Mouse (Mus musculus): ENCODE measurements at regions not wholly inside any gene's neighbourhood (a gene's known extent, or its start where the extent isn't known, plus 50 kb on each side); places are given as distances from the start of the nearest gene placed in this dataset.

GRCm38 (mm10) chr12:110393555-110393954, 53.4 kb upstream of the Ppp2r5c start:
- Histone ChIP-seq H3K27ac (ENCODE audit: control insufficient read depth, insufficient read depth, low read depth, low read length, poor library complexity) (no peak overlapping the region), H3K4me1 (ENCODE audit: control insufficient read depth, insufficient read depth, low read length) (no peaks in the 10 kb centered on the region), H3K4me3 (replicated peaks; ENCODE audit: control insufficient read depth, low read depth, low read length) (no peak overlapping the region)
- no peak for TF ChIP-seq CTCF (IDR thresholded peaks at IDR 0.05; ENCODE audit: control insufficient read depth, insufficient read depth, low read length)
- TF ChIP-seq POLR2A (IDR thresholded peaks at IDR 0.05; ENCODE audit: borderline replicate concordance, control insufficient read depth, low read depth, low read length) = no peak
- 23% methylated on average over 7 of the region's 7 CpGs for WGBS

All from bone marrow, adult 2 months (tissue).